ENCODE assay signal across 8 mouse cellular contexts in genomic region chrX:74248651-74249050, GRCm38 (mm10). TPM values are rescaled to one million over a fixed set of nuclear protein-coding genes. Genes with fewer than 3 reads are reported as not detected.
DNase-seq lines count a peak whose midpoint lies in the region; ATAC-seq lines count a peak whose summit lies in the region.

No protein-coding gene starts in this region.

- H3K27ac ChIP-seq in hindbrain, embryonic 11.5 days (ENCODE audit: low read depth, low read length), result no peak overlapping the region
- H3K27ac ChIP-seq in hindbrain, embryonic 12.5 days, result no peak overlapping the region
- H3K27ac ChIP-seq in forebrain, embryonic 13.5 days, result no peak overlapping the region
- H3K27ac ChIP-seq in intestine, embryonic 16.5 days (ENCODE audit: low read length), result peak overlapping the region; percentile 80
- no peak overlapping the region for H3K27ac ChIP-seq in liver, embryonic 11.5 days (ENCODE audit: low read depth, low read length)
- no peak overlapping the region for H3K27ac ChIP-seq in neural tube, embryonic 11.5 days (ENCODE audit: low read depth, low read length)

- no peak overlapping the region for H3K9ac ChIP-seq in hindbrain, embryonic 11.5 days (ENCODE audit: low read depth, low read length)
- H3K9ac ChIP-seq in hindbrain, embryonic 12.5 days, result no peak overlapping the region
- H3K9ac ChIP-seq in forebrain, embryonic 13.5 days, result no peak overlapping the region
- peak overlapping the region; percentile 70 for H3K9ac ChIP-seq in intestine, embryonic 16.5 days (ENCODE audit: low read depth, low read length)
- H3K9ac ChIP-seq in liver, embryonic 11.5 days (ENCODE audit: low read depth, low read length), result no peak overlapping the region
- H3K9ac ChIP-seq in neural tube, embryonic 11.5 days (ENCODE audit: low read length), result no peak overlapping the region

- DNase-seq in hindbrain, embryonic 11.5 days (ENCODE audit: low spot score), result peak; percentile 73
- DNase-seq in adrenal gland, postnatal 36 days, result peak; percentile 53 to 69
- DNase-seq in liver, embryonic 11.5 days (ENCODE audit: low spot score), result peak; percentile 47
- DNase-seq in neural tube, embryonic 11.5 days (ENCODE audit: low spot score), result peak; percentile 69
- DNase-seq in thymus, postnatal 4 days, result peak; percentile 76

- H3K9me3 ChIP-seq in hindbrain, embryonic 11.5 days (ENCODE audit: control insufficient read depth, low read length), result no peaks in the 10 kb centered on the region
- no peaks in the 10 kb centered on the region for H3K9me3 ChIP-seq in hindbrain, embryonic 12.5 days (replicated peaks)
- no peaks in the 10 kb centered on the region for H3K9me3 ChIP-seq in forebrain, embryonic 13.5 days (replicated peaks)
- H3K9me3 ChIP-seq in intestine, embryonic 16.5 days (ENCODE audit: control insufficient read depth, low read length), result no peaks in the 10 kb centered on the region
- H3K9me3 ChIP-seq in liver, embryonic 11.5 days (ENCODE audit: control insufficient read depth, low read length), result no peaks in the 10 kb centered on the region
- H3K9me3 ChIP-seq in neural tube, embryonic 11.5 days (ENCODE audit: control insufficient read depth, low read length), result no peaks in the 10 kb centered on the region

- no peaks in the 10 kb centered on the region for H3K4me1 ChIP-seq in hindbrain, embryonic 11.5 days (replicated peaks; ENCODE audit: control insufficient read depth, insufficient read depth, low read length)
- H3K4me1 ChIP-seq in hindbrain, embryonic 12.5 days, result peaks cover 5% of the 10 kb centered on the region
- peaks cover 14% of the 10 kb centered on the region for H3K4me1 ChIP-seq in forebrain, embryonic 13.5 days
- peaks cover 3% of the 10 kb centered on the region; the same call in 1 of the 2 replicates for H3K4me1 ChIP-seq in intestine, embryonic 16.5 days (ENCODE audit: control insufficient read depth, insufficient read depth, low read length)
- peaks cover 1% of the 10 kb centered on the region; the same call in 1 of the 2 replicates for H3K4me1 ChIP-seq in liver, embryonic 11.5 days (replicated peaks; ENCODE audit: control insufficient read depth, insufficient read depth, low read length)
- H3K4me1 ChIP-seq in neural tube, embryonic 11.5 days (ENCODE audit: control insufficient read depth, insufficient read depth, low read length), result no peaks in the 10 kb centered on the region

- WGBS in hindbrain, embryonic 11.5 days, result 13% methylated on average over 3 of the region's 3 CpGs
- WGBS in hindbrain, embryonic 12.5 days, result 22% methylated on average over 3 of the region's 3 CpGs
- 15% methylated on average over 3 of the region's 3 CpGs for WGBS in forebrain, embryonic 13.5 days
- 20% methylated on average over 3 of the region's 3 CpGs for WGBS in intestine, embryonic 16.5 days
- WGBS in liver, embryonic 11.5 days, result 10% methylated on average over 3 of the region's 3 CpGs
- whole genome bisulfite sequencing in neural tube, embryonic 11.5 days, result 12% methylated on average over 3 of the region's 3 CpGs

- no peak for ATAC-seq in hindbrain, embryonic 11.5 days (ENCODE audit: low FRiP score)
- no peak for ATAC-seq in hindbrain, embryonic 12.5 days (ENCODE audit: low FRiP score)
- ATAC-seq in forebrain, embryonic 13.5 days, result no peak
- peak; percentile 17; the same call in 1 of the 2 replicates for ATAC-seq in intestine, embryonic 16.5 days
- ATAC-seq in liver, embryonic 11.5 days (replicated peaks; ENCODE audit: low FRiP score), result no peak
- no peak for ATAC-seq in neural tube, embryonic 11.5 days (ENCODE audit: insufficient read depth, low FRiP score, low TSS enrichment)

- H3K4me3 ChIP-seq in hindbrain, embryonic 11.5 days (ENCODE audit: low read depth, low read length), result no peak overlapping the region
- H3K4me3 ChIP-seq in hindbrain, embryonic 12.5 days, result no peak overlapping the region
- H3K4me3 ChIP-seq in forebrain, embryonic 13.5 days, result no peak overlapping the region
- H3K4me3 ChIP-seq in intestine, embryonic 16.5 days (ENCODE audit: low read length), result peak overlapping the region; percentile 48
- H3K4me3 ChIP-seq in liver, embryonic 11.5 days (ENCODE audit: low read depth, low read length), result peak overlapping the region; percentile 12; the same call in 1 of the 2 replicates
- no peak overlapping the region for H3K4me3 ChIP-seq in neural tube, embryonic 11.5 days (ENCODE audit: low read depth, low read length)

- H3K36me3 ChIP-seq in hindbrain, embryonic 11.5 days (ENCODE audit: control insufficient read depth, insufficient read depth, low read length), result no peaks in the 10 kb centered on the region
- no peaks in the 10 kb centered on the region for H3K36me3 ChIP-seq in hindbrain, embryonic 12.5 days
- no peaks in the 10 kb centered on the region for H3K36me3 ChIP-seq in forebrain, embryonic 13.5 days (ENCODE audit: poor library complexity, severe bottlenecking)
- no peaks in the 10 kb centered on the region for H3K36me3 ChIP-seq in intestine, embryonic 16.5 days (ENCODE audit: control insufficient read depth, insufficient read depth, low read length)
- no peaks in the 10 kb centered on the region for H3K36me3 ChIP-seq in liver, embryonic 11.5 days (ENCODE audit: control insufficient read depth, insufficient read depth, low read length)
- no peaks in the 10 kb centered on the region for H3K36me3 ChIP-seq in neural tube, embryonic 11.5 days (ENCODE audit: control insufficient read depth, insufficient read depth, low read length)

- no peaks in the 10 kb centered on the region for H3K27me3 ChIP-seq in hindbrain, embryonic 11.5 days (ENCODE audit: control insufficient read depth, insufficient read depth, low read length)
- no peaks in the 10 kb centered on the region for H3K27me3 ChIP-seq in hindbrain, embryonic 12.5 days
- no peaks in the 10 kb centered on the region for H3K27me3 ChIP-seq in forebrain, embryonic 13.5 days
- no peaks in the 10 kb centered on the region for H3K27me3 ChIP-seq in intestine, embryonic 16.5 days (replicated peaks; ENCODE audit: control insufficient read depth, insufficient read depth, low read length)
- H3K27me3 ChIP-seq in liver, embryonic 11.5 days (replicated peaks; ENCODE audit: control insufficient read depth, insufficient read depth, low read length), result no peaks in the 10 kb centered on the region
- no peaks in the 10 kb centered on the region for H3K27me3 ChIP-seq in neural tube, embryonic 11.5 days (ENCODE audit: control insufficient read depth, insufficient read depth, low read length)

- H3K4me2 ChIP-seq in hindbrain, embryonic 11.5 days (replicated peaks; ENCODE audit: low read depth, low read length), result no peak overlapping the region
- no peak overlapping the region; the same call in 1 of the 2 replicates for H3K4me2 ChIP-seq in hindbrain, embryonic 12.5 days (replicated peaks)
- peak overlapping the region; percentile 64 for H3K4me2 ChIP-seq in forebrain, embryonic 13.5 days
- H3K4me2 ChIP-seq in intestine, embryonic 16.5 days (ENCODE audit: low read depth, low read length), result peak overlapping the region; percentile 65
- peak overlapping the region; percentile 72 for H3K4me2 ChIP-seq in liver, embryonic 11.5 days
- no peak overlapping the region for H3K4me2 ChIP-seq in neural tube, embryonic 11.5 days (ENCODE audit: low read depth)

RNA-seq across cellular contexts. Expression of gene Flna, which starts 1.0 kb away (rescaled TPM):
- polyA plus RNA-seq in hindbrain, embryonic 11.5 days (2014; fragmentation: Nextera tagmentation; extraction: Ambion mirVana), result 181 and 196 TPM in 2 replicates
- polyA plus RNA-seq in hindbrain, embryonic 12.5 days (2016; fragmentation: Nextera tagmentation; extraction: Ambion mirVana), result 253 and 262 TPM in 2 replicates
- total RNA-seq in adrenal gland, postnatal 36 days (2021), result 100 to 1,000 TPM; 129 to 211 TPM
- 102 and 128 TPM in 2 replicates for polyA plus RNA-seq in forebrain, embryonic 13.5 days (2015; fragmentation: Nextera tagmentation; extraction: Ambion mirVana)
- 240 and 269 TPM in 2 replicates for polyA plus RNA-seq in intestine, embryonic 16.5 days (2015; fragmentation: Nextera tagmentation; extraction: Ambion mirVana)
- 172 and 175 TPM in 2 replicates for polyA plus RNA-seq in liver, embryonic 11.5 days (2014; fragmentation: Nextera tagmentation; extraction: Ambion mirVana)
- polyA plus RNA-seq in neural tube, embryonic 11.5 days (2014; fragmentation: Nextera tagmentation; extraction: Ambion mirVana), result 243 and 246 TPM in 2 replicates

RNA-seq across cellular contexts. Expression of gene Emd, which starts 5.8 kb away (rescaled TPM):
- polyA plus RNA-seq in hindbrain, embryonic 11.5 days (2014; fragmentation: Nextera tagmentation; extraction: Ambion mirVana), result 22.6 and 27.4 TPM in 2 replicates
- 17.0 and 18.2 TPM in 2 replicates for polyA plus RNA-seq in hindbrain, embryonic 12.5 days (2016; fragmentation: Nextera tagmentation; extraction: Ambion mirVana)
- total RNA-seq in adrenal gland, postnatal 36 days (2021), result 100 to 1,000 TPM in 1 of 2 experiments, 10 to 100 TPM in 1; 53.0 to 121 TPM
- 22.5 and 23.1 TPM in 2 replicates for polyA plus RNA-seq in forebrain, embryonic 13.5 days (2015; fragmentation: Nextera tagmentation; extraction: Ambion mirVana)
- polyA plus RNA-seq in intestine, embryonic 16.5 days (2015; fragmentation: Nextera tagmentation; extraction: Ambion mirVana), result 18.3 and 22.5 TPM in 2 replicates
- 20.7 and 23.2 TPM in 2 replicates for polyA plus RNA-seq in liver, embryonic 11.5 days (2014; fragmentation: Nextera tagmentation; extraction: Ambion mirVana)
- 24.0 and 31.9 TPM in 2 replicates for polyA plus RNA-seq in neural tube, embryonic 11.5 days (2014; fragmentation: Nextera tagmentation; extraction: Ambion mirVana)

RNA-seq across cellular contexts. Expression of gene Rpl10, which starts 22.0 kb away (rescaled TPM):
- polyA plus RNA-seq in hindbrain, embryonic 11.5 days (2014; fragmentation: Nextera tagmentation; extraction: Ambion mirVana), result 724 and 770 TPM in 2 replicates
- polyA plus RNA-seq in hindbrain, embryonic 12.5 days (2016; fragmentation: Nextera tagmentation; extraction: Ambion mirVana), result 520 and 550 TPM in 2 replicates
- 100 to 1,000 TPM; 409 to 419 TPM for total RNA-seq in adrenal gland, postnatal 36 days (2021)
- polyA plus RNA-seq in forebrain, embryonic 13.5 days (2015; fragmentation: Nextera tagmentation; extraction: Ambion mirVana), result 601 and 642 TPM in 2 replicates
- polyA plus RNA-seq in intestine, embryonic 16.5 days (2015; fragmentation: Nextera tagmentation; extraction: Ambion mirVana), result 822 and 863 TPM in 2 replicates
- 887 and 939 TPM in 2 replicates for polyA plus RNA-seq in liver, embryonic 11.5 days (2014; fragmentation: Nextera tagmentation; extraction: Ambion mirVana)
- 741 and 756 TPM in 2 replicates for polyA plus RNA-seq in neural tube, embryonic 11.5 days (2014; fragmentation: Nextera tagmentation; extraction: Ambion mirVana)

RNA-seq across cellular contexts. Expression of gene Taz, which starts 33.1 kb away (rescaled TPM):
- 57.0 and 58.3 TPM in 2 replicates for polyA plus RNA-seq in hindbrain, embryonic 11.5 days (2014; fragmentation: Nextera tagmentation; extraction: Ambion mirVana)
- 80.2 and 85.6 TPM in 2 replicates for polyA plus RNA-seq in hindbrain, embryonic 12.5 days (2016; fragmentation: Nextera tagmentation; extraction: Ambion mirVana)
- total RNA-seq in adrenal gland, postnatal 36 days (2021), result 10 to 100 TPM; 64.7 to 87.2 TPM
- polyA plus RNA-seq in forebrain, embryonic 13.5 days (2015; fragmentation: Nextera tagmentation; extraction: Ambion mirVana), result 80.6 and 88.4 TPM in 2 replicates
- polyA plus RNA-seq in intestine, embryonic 16.5 days (2015; fragmentation: Nextera tagmentation; extraction: Ambion mirVana), result 85.3 and 91.1 TPM in 2 replicates
- 48.5 and 49.8 TPM in 2 replicates for polyA plus RNA-seq in liver, embryonic 11.5 days (2014; fragmentation: Nextera tagmentation; extraction: Ambion mirVana)
- polyA plus RNA-seq in neural tube, embryonic 11.5 days (2014; fragmentation: Nextera tagmentation; extraction: Ambion mirVana), result 56.1 and 58.5 TPM in 2 replicates

RNA-seq across cellular contexts. Expression of gene Dnase1l1, which starts 33.5 kb away (rescaled TPM):
- 4.5 TPM in 2 replicates for polyA plus RNA-seq in hindbrain, embryonic 11.5 days (2014; fragmentation: Nextera tagmentation; extraction: Ambion mirVana)
- polyA plus RNA-seq in hindbrain, embryonic 12.5 days (2016; fragmentation: Nextera tagmentation; extraction: Ambion mirVana), result 6.3 and 6.5 TPM in 2 replicates
- total RNA-seq in adrenal gland, postnatal 36 days (2021), result 10 to 100 TPM in 1 of 2 experiments, 1 to 10 TPM in 1; 9.4 to 16.3 TPM
- polyA plus RNA-seq in forebrain, embryonic 13.5 days (2015; fragmentation: Nextera tagmentation; extraction: Ambion mirVana), result 1.5 and 2.7 TPM in 2 replicates
- polyA plus RNA-seq in intestine, embryonic 16.5 days (2015; fragmentation: Nextera tagmentation; extraction: Ambion mirVana), result 12.4 and 14.5 TPM in 2 replicates
- polyA plus RNA-seq in liver, embryonic 11.5 days (2014; fragmentation: Nextera tagmentation; extraction: Ambion mirVana), result 12.1 and 15.3 TPM in 2 replicates
- polyA plus RNA-seq in neural tube, embryonic 11.5 days (2014; fragmentation: Nextera tagmentation; extraction: Ambion mirVana), result 4.6 and 6.2 TPM in 2 replicates

Comparison
In these comparisons a context has a peak if more than half of its experiments do, and no peak if none do; other contexts are left out.
1. H3K4me2 ChIP-seq: peak in forebrain, embryonic 13.5 days (single experiment), intestine, embryonic 16.5 days (single experiment) and liver, embryonic 11.5 days (single experiment); none in hindbrain, embryonic 11.5 days (single experiment), hindbrain, embryonic 12.5 days (single experiment) and neural tube, embryonic 11.5 days (single experiment).
2. H3K4me3 ChIP-seq: peak in intestine, embryonic 16.5 days (single experiment) and liver, embryonic 11.5 days (single experiment); none in hindbrain, embryonic 11.5 days (single experiment), hindbrain, embryonic 12.5 days (single experiment), forebrain, embryonic 13.5 days (single experiment) and neural tube, embryonic 11.5 days (single experiment).
3. Peak in every context shown above with its lines, with median percentiles within 50 percentile points of each other: DNase-seq.